Mouse (Mus musculus): ENCODE data around the gene Spop.

DNA sequence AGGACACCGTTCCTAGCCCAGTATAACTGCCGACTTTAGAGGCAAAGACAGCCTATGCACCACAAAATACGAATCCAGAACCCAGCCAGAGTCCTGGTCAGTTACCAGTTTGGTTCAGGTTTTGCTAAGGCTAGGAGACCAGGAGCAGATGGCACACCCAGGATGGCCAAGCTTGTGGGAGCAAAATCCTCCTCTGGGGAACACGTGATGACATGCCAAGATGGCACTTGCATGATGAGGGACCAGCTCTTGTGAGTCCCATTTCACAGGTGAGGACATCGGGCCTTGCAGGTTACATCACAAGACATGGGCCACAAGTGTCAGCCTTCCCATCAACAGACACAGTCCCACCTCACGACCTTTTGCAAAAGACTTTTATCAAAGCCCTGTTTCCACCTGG, 98.5 kb downstream of the Spop start:
- TF ChIP-seq GATA1 (IDR thresholded peaks at IDR 0.05; ENCODE audit: borderline replicate concordance, low read length) = no peak
- no peak for TF ChIP-seq CTCF (IDR thresholded peaks at IDR 0.05; ENCODE audit: low read depth, low read length)
- no peak for TF ChIP-seq TAL1 (conservative IDR thresholded peaks at IDR 0.05; ENCODE audit: low read depth, low read length)
- TF ChIP-seq POLR2AphosphoS5 (IDR thresholded peaks at IDR 0.05; ENCODE audit: insufficient replicate concordance, low read depth, low read length) = no peak
- no peak for TF ChIP-seq GATA2 (IDR thresholded peaks at IDR 0.05; ENCODE audit: borderline replicate concordance, low read depth, low read length)

Measured in G1E (cell line).